Mouse (Mus musculus): ENCODE results near the gene Fbf1. TPM values are rescaled to one million over a fixed set of nuclear protein-coding genes. Genes with fewer than 3 reads are reported as not detected.

Gene Fbf1
- polyA plus RNA-seq, 1 experiment from 2014 or later = 87.4 TPM

DNA sequence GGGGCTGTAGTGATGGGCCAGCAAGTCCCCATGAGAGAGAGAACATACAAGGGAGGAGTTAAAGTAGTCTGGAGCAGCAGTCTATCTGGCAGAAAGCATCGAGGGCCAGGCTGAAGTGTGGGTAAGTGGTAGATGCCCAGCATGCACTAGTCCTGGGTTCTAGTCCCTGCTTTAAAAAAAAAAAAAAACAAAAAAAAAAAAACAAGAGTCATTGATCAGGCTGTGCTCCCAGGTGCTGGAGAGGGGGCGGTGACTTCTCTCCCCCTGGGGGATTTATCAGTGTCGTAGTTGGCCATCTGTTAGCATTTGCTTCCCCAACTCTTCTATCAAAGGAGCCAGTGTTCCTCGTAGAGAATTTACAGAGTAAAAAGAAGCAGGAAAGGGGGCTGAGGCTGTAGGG lies 38.7 kb upstream of the Fbf1 start:
- H3K4me1 ChIP-seq (replicated peaks; ENCODE audit: control insufficient read depth, insufficient read depth, low read length) = no peaks in the 10 kb centered on the region
- no peak overlapping the region for H3K9ac ChIP-seq (replicated peaks; ENCODE audit: low read depth, low read length)
- 86% methylated on average over 4 of the region's 4 CpGs for WGBS
- H3K27me3 ChIP-seq (replicated peaks; ENCODE audit: control insufficient read depth, insufficient read depth, low read length) = no peaks in the 10 kb centered on the region
- no peaks in the 10 kb centered on the region for H3K9me3 ChIP-seq (ENCODE audit: control insufficient read depth, low read length)
- no peak overlapping the region for H3K4me3 ChIP-seq (replicated peaks; ENCODE audit: low read length)
- no peak for ATAC-seq
- H3K4me2 ChIP-seq (ENCODE audit: low read length) = no peak overlapping the region
- peaks cover 6% of the 10 kb centered on the region for H3K36me3 ChIP-seq (ENCODE audit: control insufficient read depth, insufficient read depth)
- H3K27ac ChIP-seq (ENCODE audit: low read length) = no peak overlapping the region

DNA sequence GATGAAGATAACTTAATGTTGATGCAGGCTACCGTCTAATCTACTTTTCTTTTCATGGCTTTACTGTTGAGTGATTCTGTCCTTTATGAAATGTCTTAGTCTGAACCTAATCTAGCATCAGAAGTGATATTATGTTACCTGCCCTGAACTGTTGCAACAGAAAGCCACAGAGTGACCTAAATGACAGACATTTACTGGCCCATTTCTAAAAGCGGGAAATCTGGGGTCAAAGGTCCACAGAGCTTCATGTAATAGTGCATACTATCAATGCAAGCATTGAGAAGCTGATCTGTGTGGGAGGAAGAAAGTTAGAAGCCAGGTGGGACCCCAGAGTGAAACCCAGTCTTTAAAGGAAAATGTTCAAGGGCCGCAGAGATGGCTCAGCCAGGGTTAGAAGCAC lies 35.2 kb upstream of the Fbf1 start:
- no peak overlapping the region for H3K9ac ChIP-seq (replicated peaks; ENCODE audit: low read depth, low read length)
- H3K4me2 ChIP-seq (ENCODE audit: low read length) = no peak overlapping the region
- no peaks in the 10 kb centered on the region for H3K9me3 ChIP-seq (ENCODE audit: control insufficient read depth, low read length)
- H3K4me3 ChIP-seq (replicated peaks; ENCODE audit: low read length) = no peak overlapping the region
- no peak overlapping the region for H3K27ac ChIP-seq (ENCODE audit: low read length)
- H3K36me3 ChIP-seq (ENCODE audit: control insufficient read depth, insufficient read depth) = peaks cover 6% of the 10 kb centered on the region
- WGBS = 93% methylated on average over 3 of the region's 3 CpGs
- H3K4me1 ChIP-seq (replicated peaks; ENCODE audit: control insufficient read depth, insufficient read depth, low read length) = peaks cover 5% of the 10 kb centered on the region
- no peak for ATAC-seq
- H3K27me3 ChIP-seq (replicated peaks; ENCODE audit: control insufficient read depth, insufficient read depth, low read length) = no peaks in the 10 kb centered on the region

DNA sequence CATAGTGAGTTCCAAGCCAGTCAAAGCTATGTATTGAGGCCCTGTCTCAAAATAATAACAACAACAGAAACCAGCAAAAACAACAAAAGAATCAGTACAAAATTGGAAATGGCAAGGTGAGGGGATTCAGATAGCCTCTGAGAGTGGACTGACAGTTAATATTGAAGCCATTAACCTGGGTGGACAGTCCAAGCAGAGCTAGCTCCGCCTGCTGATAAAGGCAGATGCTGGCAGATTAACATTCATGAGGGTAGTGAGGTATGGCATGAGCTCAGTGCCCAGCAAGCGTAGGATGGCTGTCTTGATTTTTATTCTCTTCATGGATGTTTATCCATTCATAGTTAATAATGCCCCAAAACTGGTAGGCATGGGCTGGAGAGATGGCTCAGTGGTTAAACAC lies 33.2 kb upstream of the Fbf1 start:
- WGBS = 90% methylated on average over 2 of the region's 2 CpGs
- Histone ChIP-seq H3K4me1 (replicated peaks; ENCODE audit: control insufficient read depth, insufficient read depth, low read length) (peaks cover 13% of the 10 kb centered on the region), H3K4me3 (replicated peaks; ENCODE audit: low read length) (no peak overlapping the region), H3K27me3 (replicated peaks; ENCODE audit: control insufficient read depth, insufficient read depth, low read length) (no peaks in the 10 kb centered on the region), H3K9ac (replicated peaks; ENCODE audit: low read depth, low read length) (no peak overlapping the region), H3K27ac (ENCODE audit: low read length) (no peak overlapping the region), H3K9me3 (ENCODE audit: control insufficient read depth, low read length) (no peaks in the 10 kb centered on the region), H3K4me2 (ENCODE audit: low read length) (no peak overlapping the region), H3K36me3 (ENCODE audit: control insufficient read depth, insufficient read depth) (peaks cover 5% of the 10 kb centered on the region; the same call in 1 of the 2 replicates)
- ATAC-seq = no peak

DNA sequence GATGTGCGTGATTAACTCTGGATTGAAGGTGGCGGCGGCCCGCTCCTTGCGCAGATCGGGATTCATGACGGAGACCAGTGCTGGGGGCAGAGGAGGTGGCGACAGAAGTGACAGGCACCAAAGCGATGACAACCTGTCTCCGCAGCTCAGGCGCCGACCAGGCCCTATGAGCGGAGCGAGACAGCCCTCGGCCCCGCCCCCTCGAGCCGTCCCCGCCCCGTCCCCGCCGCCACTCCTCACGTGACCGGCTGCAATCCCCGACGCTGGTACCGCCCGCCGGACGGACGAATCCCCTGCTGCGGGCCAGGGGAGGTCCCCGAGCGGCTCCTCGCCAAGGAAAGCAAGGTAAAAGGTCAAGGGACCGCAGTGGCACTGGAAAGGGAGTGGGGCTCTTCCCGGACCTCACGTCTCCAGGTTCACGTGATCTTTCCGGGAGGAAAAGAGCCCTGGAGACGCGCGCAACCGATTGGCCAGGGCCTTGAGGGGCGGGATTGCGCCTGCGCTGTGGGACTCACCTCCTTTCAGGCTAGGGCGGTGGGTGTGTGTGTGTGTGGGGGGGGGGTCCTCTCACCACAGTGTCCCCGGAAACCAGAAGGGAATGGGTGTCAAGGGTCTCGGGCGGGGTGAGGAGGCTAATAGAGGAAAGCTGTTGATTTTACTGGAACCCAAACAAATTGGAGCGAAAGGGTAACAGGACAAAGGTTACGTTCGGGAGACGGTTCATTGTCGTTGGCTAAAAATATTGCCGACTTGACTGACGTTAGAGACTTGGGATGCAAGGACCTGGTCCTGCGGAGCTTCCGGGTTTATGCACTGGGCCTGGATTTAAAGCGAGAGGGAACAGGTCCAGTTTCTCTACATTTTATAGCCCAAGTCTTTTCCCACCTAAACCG lies 30.9 kb upstream of the Fbf1 start, which contains the start of the genes Ten1 and Acox1:
Ten1 (plus strand) TSS at position 217 of the 893 bp plus-strand sequence.
Acox1 (minus strand) TSS at position 407 of the 893 bp plus-strand sequence.
- peak within 1 kb of the TSS; percentile 81 for H3K9ac ChIP-seq (replicated peaks; ENCODE audit: low read depth, low read length)
- peak; percentile 98 for ATAC-seq
- H3K4me2 ChIP-seq (ENCODE audit: low read length) = peak within 1 kb of the TSS; percentile 72
- peak within 1 kb of the TSS; percentile 97 for H3K27ac ChIP-seq (ENCODE audit: low read length)
- peaks cover 13% of the 10 kb centered on the region for H3K4me1 ChIP-seq (replicated peaks; ENCODE audit: control insufficient read depth, insufficient read depth, low read length)
- H3K9me3 ChIP-seq (ENCODE audit: control insufficient read depth, low read length) = no peaks in the 10 kb centered on the region
- no peaks in the 10 kb centered on the region for H3K27me3 ChIP-seq (replicated peaks; ENCODE audit: control insufficient read depth, insufficient read depth, low read length)
- peak within 1 kb of the TSS; percentile 83 for H3K4me3 ChIP-seq (replicated peaks; ENCODE audit: low read length)
- under 1% methylated on average over 62 of the region's 62 CpGs for WGBS
- peaks cover 5% of the 10 kb centered on the region; the same call in 1 of the 2 replicates for H3K36me3 ChIP-seq (ENCODE audit: control insufficient read depth, insufficient read depth)

DNA sequence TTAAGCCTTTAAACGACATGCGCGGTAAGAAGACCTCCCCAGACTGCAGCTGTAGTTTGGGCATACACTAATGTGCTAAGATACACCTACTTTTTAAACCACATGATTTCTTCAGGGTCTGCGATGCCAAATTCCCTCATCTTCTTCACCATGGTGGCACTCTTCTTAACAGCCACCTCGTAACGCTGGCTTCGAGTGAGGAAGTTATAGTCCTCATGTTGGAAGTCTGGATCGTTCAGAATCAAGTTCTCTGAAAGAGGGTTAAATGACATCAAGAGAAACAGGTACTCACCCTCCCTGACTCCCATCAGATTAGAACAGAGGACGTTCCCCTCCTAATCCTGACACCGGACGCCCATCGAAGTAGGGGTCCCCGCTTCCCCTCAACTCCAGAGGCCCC lies 30.2 kb upstream of the Fbf1 start:
- ATAC-seq = no peak
- Histone ChIP-seq H3K27ac (ENCODE audit: low read length) (peak overlapping the region; percentile 97), H3K4me3 (replicated peaks; ENCODE audit: low read length) (peak overlapping the region; percentile 83), H3K4me2 (ENCODE audit: low read length) (peak overlapping the region; percentile 69), H3K9ac (replicated peaks; ENCODE audit: low read depth, low read length) (peak overlapping the region; percentile 81), H3K9me3 (ENCODE audit: control insufficient read depth, low read length) (no peaks in the 10 kb centered on the region), H3K36me3 (ENCODE audit: control insufficient read depth, insufficient read depth) (peaks cover 5% of the 10 kb centered on the region; the same call in 1 of the 2 replicates), H3K27me3 (replicated peaks; ENCODE audit: control insufficient read depth, insufficient read depth, low read length) (no peaks in the 10 kb centered on the region), H3K4me1 (replicated peaks; ENCODE audit: control insufficient read depth, insufficient read depth, low read length) (peaks cover 13% of the 10 kb centered on the region)
- WGBS = 22% methylated on average over 13 of the region's 13 CpGs

DNA sequence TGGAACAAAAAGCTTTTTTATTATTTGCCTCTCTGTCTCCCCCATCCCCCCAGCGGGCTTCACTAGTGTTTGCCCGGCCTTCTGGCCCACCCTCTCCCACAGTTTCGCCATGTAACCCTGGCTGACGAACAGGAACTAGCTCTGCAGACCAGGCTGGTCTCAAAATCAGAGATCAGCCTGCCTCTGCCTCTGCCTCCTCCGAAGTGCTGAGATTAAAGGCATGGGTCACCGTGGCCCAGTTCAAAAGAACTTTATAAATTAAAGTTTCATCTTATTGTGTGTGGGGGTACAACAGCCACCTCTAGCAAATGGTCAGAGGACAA lies 29.6 kb upstream of the Fbf1 start:
- H3K36me3 ChIP-seq (ENCODE audit: control insufficient read depth, insufficient read depth) = peaks cover 5% of the 10 kb centered on the region; the same call in 1 of the 2 replicates
- no peak overlapping the region for H3K4me3 ChIP-seq (replicated peaks; ENCODE audit: low read length)
- no peaks in the 10 kb centered on the region for H3K27me3 ChIP-seq (replicated peaks; ENCODE audit: control insufficient read depth, insufficient read depth, low read length)
- H3K9ac ChIP-seq (replicated peaks; ENCODE audit: low read depth, low read length) = no peak overlapping the region
- H3K27ac ChIP-seq (ENCODE audit: low read length) = no peak overlapping the region
- peak overlapping the region; percentile 69; the same call in 1 of the 2 replicates for H3K4me2 ChIP-seq (ENCODE audit: low read length)
- peaks cover 13% of the 10 kb centered on the region for H3K4me1 ChIP-seq (replicated peaks; ENCODE audit: control insufficient read depth, insufficient read depth, low read length)
- no peaks in the 10 kb centered on the region for H3K9me3 ChIP-seq (ENCODE audit: control insufficient read depth, low read length)
- WGBS = 89% methylated on average over 6 of the region's 6 CpGs
- ATAC-seq = no peak

DNA sequence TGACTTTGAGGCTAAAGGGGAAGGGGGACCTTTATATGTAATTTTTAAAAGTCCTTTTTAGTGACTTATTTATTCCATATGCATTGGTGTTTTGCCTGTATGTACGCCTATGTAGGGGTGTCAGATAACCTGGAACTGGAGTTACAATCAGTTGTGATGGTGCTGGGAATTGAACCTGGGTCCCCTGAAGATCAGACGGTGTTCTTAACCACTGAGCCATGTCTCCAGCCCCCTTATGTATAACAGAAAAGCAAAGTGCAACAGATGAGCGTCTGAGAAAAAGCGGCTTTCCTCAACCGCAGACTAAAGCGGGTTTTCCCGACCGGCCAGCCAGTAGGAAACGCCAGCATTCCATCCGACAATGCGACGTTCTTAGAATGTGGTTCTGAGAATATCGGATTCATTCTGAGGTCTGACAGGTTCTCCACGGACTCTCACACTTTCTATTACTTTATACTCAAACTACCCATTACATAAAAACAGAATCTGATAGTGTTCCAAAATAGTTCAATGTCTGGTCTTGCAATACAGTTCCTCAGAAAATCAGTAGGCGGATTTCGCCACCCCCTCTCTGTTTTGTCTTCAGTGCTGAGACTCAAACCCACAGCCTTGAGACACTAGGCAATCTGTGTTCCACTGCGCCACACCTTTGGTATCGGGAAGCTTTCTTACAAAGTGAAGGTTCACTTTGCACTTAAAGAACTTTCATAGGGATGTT lies 29.1 kb upstream of the Fbf1 start:
- ATAC-seq = no peak
- 94% methylated on average over 18 of the region's 18 CpGs for WGBS
- no peak overlapping the region for H3K9ac ChIP-seq (replicated peaks; ENCODE audit: low read depth, low read length)
- no peaks in the 10 kb centered on the region for H3K27me3 ChIP-seq (replicated peaks; ENCODE audit: control insufficient read depth, insufficient read depth, low read length)
- H3K36me3 ChIP-seq (ENCODE audit: control insufficient read depth, insufficient read depth) = peaks cover 5% of the 10 kb centered on the region; the same call in 1 of the 2 replicates
- no peak overlapping the region for H3K27ac ChIP-seq (ENCODE audit: low read length)
- no peak overlapping the region for H3K4me2 ChIP-seq (ENCODE audit: low read length)
- peaks cover 13% of the 10 kb centered on the region for H3K4me1 ChIP-seq (replicated peaks; ENCODE audit: control insufficient read depth, insufficient read depth, low read length)
- H3K4me3 ChIP-seq (replicated peaks; ENCODE audit: low read length) = no peak overlapping the region
- no peaks in the 10 kb centered on the region for H3K9me3 ChIP-seq (ENCODE audit: control insufficient read depth, low read length)

DNA sequence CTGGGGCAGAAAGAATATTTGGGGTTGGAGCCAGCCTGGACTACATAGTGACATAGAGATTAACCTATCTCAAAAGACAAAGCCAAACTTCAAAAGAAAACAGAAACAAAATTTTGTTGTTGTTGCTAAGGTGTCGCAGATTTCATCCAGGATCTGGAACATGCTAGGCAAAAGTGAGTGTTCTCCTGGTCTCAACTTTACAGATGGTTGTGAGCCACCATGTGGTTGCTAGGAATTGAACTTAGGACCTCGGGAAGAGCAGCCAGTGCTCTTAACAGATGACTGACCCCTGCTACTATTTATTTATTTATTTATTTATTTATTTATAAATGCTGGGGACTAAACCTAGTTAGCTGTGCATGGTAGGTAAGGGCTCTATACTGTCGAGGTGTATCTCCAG lies 28.4 kb upstream of the Fbf1 start:
- no peak overlapping the region for H3K9ac ChIP-seq (replicated peaks; ENCODE audit: low read depth, low read length)
- 91% methylated on average over 3 of the region's 3 CpGs for WGBS
- peaks cover 13% of the 10 kb centered on the region for H3K4me1 ChIP-seq (replicated peaks; ENCODE audit: control insufficient read depth, insufficient read depth, low read length)
- H3K4me3 ChIP-seq (replicated peaks; ENCODE audit: low read length) = no peak overlapping the region
- ATAC-seq = no peak
- no peak overlapping the region for H3K4me2 ChIP-seq (ENCODE audit: low read length)
- H3K27me3 ChIP-seq (replicated peaks; ENCODE audit: control insufficient read depth, insufficient read depth, low read length) = no peaks in the 10 kb centered on the region
- no peak overlapping the region for H3K27ac ChIP-seq (ENCODE audit: low read length)
- H3K9me3 ChIP-seq (ENCODE audit: control insufficient read depth, low read length) = no peaks in the 10 kb centered on the region
- H3K36me3 ChIP-seq (ENCODE audit: control insufficient read depth, insufficient read depth) = peaks cover 6% of the 10 kb centered on the region; the same call in 1 of the 2 replicates

DNA sequence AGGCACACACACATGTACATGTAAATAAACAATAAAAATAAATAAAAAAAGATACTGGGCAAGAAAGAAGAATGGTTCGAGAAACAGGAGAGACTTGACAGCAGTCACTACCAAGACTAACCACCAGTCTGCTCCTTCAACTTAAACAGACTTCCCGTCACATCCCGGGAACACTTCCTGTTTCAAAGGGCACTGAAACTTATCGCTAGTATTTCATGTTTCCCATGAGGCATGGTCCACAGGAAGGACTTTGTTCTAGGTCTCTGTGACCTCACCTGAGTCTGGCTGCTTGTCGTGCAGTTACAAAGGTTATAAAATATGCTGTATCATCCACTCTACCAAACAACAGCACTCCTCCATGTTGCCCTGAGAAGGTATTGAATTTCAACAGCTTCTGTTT lies 27.3 kb upstream of the Fbf1 start:
- no peak overlapping the region for H3K4me2 ChIP-seq (ENCODE audit: low read length)
- 86% methylated on average over 5 of the region's 5 CpGs for WGBS
- no peak overlapping the region for H3K27ac ChIP-seq (ENCODE audit: low read length)
- H3K36me3 ChIP-seq (ENCODE audit: control insufficient read depth, insufficient read depth) = peaks cover 11% of the 10 kb centered on the region
- peaks cover 13% of the 10 kb centered on the region for H3K4me1 ChIP-seq (replicated peaks; ENCODE audit: control insufficient read depth, insufficient read depth, low read length)
- ATAC-seq = no peak
- no peaks in the 10 kb centered on the region for H3K27me3 ChIP-seq (replicated peaks; ENCODE audit: control insufficient read depth, insufficient read depth, low read length)
- no peak overlapping the region for H3K4me3 ChIP-seq (replicated peaks; ENCODE audit: low read length)
- no peak overlapping the region for H3K9ac ChIP-seq (replicated peaks; ENCODE audit: low read depth, low read length)
- H3K9me3 ChIP-seq (ENCODE audit: control insufficient read depth, low read length) = no peaks in the 10 kb centered on the region
